Mouse (Mus musculus): ENCODE data around the gene Gm11992.

- TF ChIP-seq POLR2A (IDR thresholded peaks at IDR 0.05; ENCODE audit: control insufficient read depth, extremely low read depth, insufficient read depth, low read length, poor library complexity) (no peak), CTCF (IDR thresholded peaks at IDR 0.05; ENCODE audit: borderline replicate concordance, control insufficient read depth, extremely low read depth, insufficient read depth, low read length, poor library complexity) (no peak)
Observed at GRCm38 (mm10) chr11:9115367-9116120, 67.2 kb downstream of the Gm11992 start.
